Mouse (Mus musculus): ENCODE measurements around the gene Syngr2. TPM values are rescaled to one million over a fixed set of nuclear protein-coding genes. Genes with fewer than 3 reads are reported as not detected.

The Syngr2 gene
- total and polyA plus RNA-seq, 3 experiments: 189 to 384 TPM; not detected in 1

GRCm38 (mm10) chr11:117768725-117769682, 40.5 kb upstream of the Syngr2 start:
- Histone ChIP-seq H3K4me3 (ENCODE audit: control insufficient read depth in 1 of 2, insufficient read depth in 1 of 2, low read depth in 2 of 2, low read length in 2 of 2) (no peak overlapping the region), H3K4me1 (ENCODE audit: control insufficient read depth in 1 of 2, insufficient read depth in 2 of 2, low read length in 2 of 2) (no peaks in the 10 kb centered on the region), H3K79me2 (ENCODE audit: control insufficient read depth, insufficient read depth, low read length, poor library complexity) (no peaks in the 10 kb centered on the region), H3K9ac (ENCODE audit: control insufficient read depth, low read depth, low read length, poor library complexity, severe bottlenecking) (no peak overlapping the region), H3K27ac (ENCODE audit: control insufficient read depth, low read depth, low read length) (no peak overlapping the region), H3K9me3 (replicated peaks; ENCODE audit: insufficient read depth, low read length) (no peaks in the 10 kb centered on the region), H3K27me3 (ENCODE audit: control insufficient read depth in 1 of 2, insufficient read depth in 2 of 2, low read length in 2 of 2) (no peaks in the 10 kb centered on the region), H3K36me3 (ENCODE audit: control insufficient read depth in 1 of 2, insufficient read depth in 2 of 2, low read length in 2 of 2) (no peaks in the 10 kb centered on the region; a peak in 2 of 4 replicates)
- no peak for DNase-seq (ENCODE audit: low read depth, low spot score)
- TF ChIP-seq CHD1 (IDR thresholded peaks at IDR 0.05; ENCODE audit: low read depth, low read length) (no peak), KAT2A (conservative IDR thresholded peaks at IDR 0.05; ENCODE audit: low read depth, low read length) (no peak), SMC3 (IDR thresholded peaks at IDR 0.05; ENCODE audit: low read depth, low read length) (no peak), POLR2AphosphoS2 (IDR thresholded peaks at IDR 0.05; ENCODE audit: low read length) (no peak), MAFK (IDR thresholded peaks at IDR 0.05; ENCODE audit: borderline replicate concordance, low read depth, low read length) (no peak), GATA1 (IDR thresholded peaks at IDR 0.05; ENCODE audit: low read depth, low read length) (no peak), SIN3A (IDR thresholded peaks at IDR 0.05; ENCODE audit: low read length) (no peak), ZKSCAN1 (IDR thresholded peaks at IDR 0.05; ENCODE audit: low read depth, low read length) (no peak), RAD21 (IDR thresholded peaks at IDR 0.05; ENCODE audit: low read depth, low read length) (no peak), E2F4 (IDR thresholded peaks at IDR 0.05; ENCODE audit: borderline replicate concordance, low read depth, low read length) (no peak), ZMIZ1 (IDR thresholded peaks at IDR 0.05; ENCODE audit: low read depth, low read length) (no peak), NRF1 (IDR thresholded peaks at IDR 0.05; ENCODE audit: insufficient read depth, low read depth, low read length, poor library complexity, severe bottlenecking) (no peak), POLR2AphosphoS5 (IDR thresholded peaks at IDR 0.05; ENCODE audit: borderline replicate concordance, low read depth, low read length) (no peak), MEF2A (IDR thresholded peaks at IDR 0.05; ENCODE audit: extremely low read depth, insufficient replicate concordance, low read depth, low read length, poor library complexity, severe bottlenecking) (no peak), JUND (IDR thresholded peaks at IDR 0.05; ENCODE audit: low read depth, low read length) (no peak), MAZ (IDR thresholded peaks at IDR 0.05; ENCODE audit: low read depth, low read length) (no peak)

GRCm38 (mm10) chr11:117769683-117770047, 39.8 kb upstream of the Syngr2 start:
- Histone ChIP-seq H3K4me3 (ENCODE audit: control insufficient read depth in 1 of 2, insufficient read depth in 1 of 2, low read depth in 2 of 2, low read length in 2 of 2) (no peak overlapping the region), H3K9me3 (replicated peaks; ENCODE audit: insufficient read depth, low read length) (no peaks in the 10 kb centered on the region), H3K27me3 (ENCODE audit: control insufficient read depth in 1 of 2, insufficient read depth in 2 of 2, low read length in 2 of 2) (no peaks in the 10 kb centered on the region), H3K79me2 (ENCODE audit: control insufficient read depth, insufficient read depth, low read length, poor library complexity) (no peaks in the 10 kb centered on the region), H3K9ac (ENCODE audit: control insufficient read depth, low read depth, low read length, poor library complexity, severe bottlenecking) (no peak overlapping the region), H3K4me1 (ENCODE audit: control insufficient read depth in 1 of 2, insufficient read depth in 2 of 2, low read length in 2 of 2) (no peaks in the 10 kb centered on the region), H3K27ac (ENCODE audit: control insufficient read depth, low read depth, low read length) (no peak overlapping the region), H3K36me3 (ENCODE audit: control insufficient read depth in 1 of 2, insufficient read depth in 2 of 2, low read length in 2 of 2) (no peaks in the 10 kb centered on the region; a peak in 2 of 4 replicates)
- no peak for DNase-seq (ENCODE audit: low read depth, low spot score)
- no peak for TF ChIP-seq TCF12 (IDR thresholded peaks at IDR 0.05; ENCODE audit: low read depth, low read length)

Data from MEL (cell line).